Mouse (Mus musculus) spleen, postnatal 10 days (tissue): ENCODE measurements at regions not wholly inside any gene's neighbourhood (a gene's known extent, or its start where the extent isn't known, plus 50 kb on each side); places are given as distances from the start of the nearest gene placed in this dataset.
"Not testable (repeated sequence)": the region's sequence is repeated elsewhere in the genome, so short reads cannot be mapped to it uniquely, and the experiment has no call there.

ENCODE experiments used
- DNase-seq, 2 experiments: peaks; one replicate each; pipeline ENCODE4 v3.0.0; 2021 to 2022; ENCODE audit warnings: low spot score in 2 of 2

DNA sequence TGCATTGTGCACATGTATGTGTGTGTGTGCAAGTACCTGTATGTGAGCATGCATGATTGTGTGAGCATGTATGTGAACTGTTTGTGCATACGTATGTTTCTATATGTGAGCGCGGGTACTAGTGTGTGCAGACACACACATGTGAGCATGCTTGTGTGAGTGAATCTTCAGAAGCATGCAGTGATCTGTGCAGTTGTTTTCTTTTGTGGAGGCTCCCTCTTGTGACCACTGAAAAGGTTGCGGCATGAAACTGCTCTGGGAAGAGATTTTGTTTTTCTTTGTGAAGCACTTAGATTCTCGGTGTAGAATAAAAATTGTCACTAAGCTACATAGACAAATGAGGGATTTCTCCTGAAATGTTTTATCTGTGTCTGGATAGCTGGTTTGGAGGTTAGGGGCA lies 189.2 kb upstream of the Rapgef5 start:
- not testable (repeated sequence) for DNase-seq

DNA sequence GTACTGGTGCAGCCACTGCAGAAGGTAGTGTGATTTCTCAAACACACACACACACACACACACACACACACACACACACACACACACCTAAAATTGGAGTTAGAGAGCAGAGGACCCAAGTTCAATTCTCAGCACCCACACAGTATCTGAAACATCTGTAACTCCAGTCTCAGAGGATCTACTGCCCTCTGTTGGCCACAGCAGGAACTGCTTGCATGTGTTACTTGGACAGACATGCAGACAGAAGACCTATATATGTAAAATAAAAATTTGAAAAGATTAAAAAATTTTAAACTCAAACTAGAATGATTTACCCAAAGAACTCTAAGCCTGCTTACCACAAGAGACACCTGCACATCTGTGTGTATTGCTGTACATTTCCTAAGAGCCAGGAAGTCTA lies 185.9 kb upstream of the Rapgef5 start:
- DNase-seq: peak in 1 of 2 experiments; percentile 25

DNA sequence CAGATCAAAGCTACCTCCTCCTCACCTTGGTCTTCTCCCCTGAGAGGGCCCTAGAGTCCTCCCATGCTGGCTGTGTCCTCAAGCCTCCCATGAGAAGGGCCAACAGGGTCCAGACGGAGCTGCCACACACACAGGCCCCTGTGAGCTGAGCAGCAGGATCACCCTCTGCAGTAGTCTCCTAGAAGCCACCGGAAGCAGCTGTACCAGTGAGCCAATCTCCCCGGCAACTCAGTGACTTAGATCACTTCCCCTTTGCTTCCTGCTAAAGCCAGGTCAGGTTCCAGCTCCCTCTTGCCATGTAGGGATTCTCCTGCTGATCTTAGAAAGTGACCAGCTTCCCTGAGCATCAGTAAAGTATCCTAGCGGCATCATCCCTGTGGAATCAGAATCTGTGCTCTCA lies 179.4 kb upstream of the Rapgef5 start:
- no peak for DNase-seq

DNA sequence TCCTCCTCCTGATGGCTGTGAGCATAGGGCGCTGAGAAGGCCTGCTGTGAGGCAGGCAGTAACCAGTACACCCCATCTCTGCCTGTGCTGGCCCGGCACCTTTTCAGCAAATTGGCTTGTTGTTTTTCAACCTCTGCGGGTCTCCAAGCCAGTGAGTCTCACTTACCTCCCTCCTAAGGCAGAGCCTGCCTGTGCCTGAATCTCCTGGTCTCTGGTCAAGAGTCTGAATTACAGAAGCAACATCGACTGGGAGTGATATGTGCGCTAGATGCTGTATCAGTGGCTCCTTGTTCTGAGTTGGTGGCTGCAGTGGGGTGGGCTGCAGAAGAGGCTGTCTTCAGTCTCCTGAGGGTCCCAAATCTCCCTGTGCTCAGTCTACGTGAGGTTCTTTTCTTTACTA lies 174.0 kb upstream of the Rapgef5 start:
- DNase-seq: no peak

DNA sequence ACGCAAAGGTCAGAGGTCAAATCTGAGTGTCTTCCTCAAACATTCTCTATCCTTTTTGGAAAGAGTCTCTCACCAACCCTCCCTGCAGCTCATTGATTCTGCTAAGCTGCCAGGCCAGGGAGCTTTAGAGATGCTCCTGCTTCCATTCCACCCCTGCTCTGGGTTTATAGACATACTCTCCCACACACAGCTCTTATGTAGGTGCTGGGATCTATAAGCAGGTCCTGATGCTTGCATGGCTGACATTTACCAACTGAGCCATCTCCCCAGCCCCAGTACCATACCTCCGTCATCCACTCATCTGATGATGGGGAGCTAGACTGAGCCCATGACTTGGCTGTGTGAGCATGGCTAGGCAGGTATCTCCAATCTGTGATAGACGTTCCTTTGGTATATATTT lies 173.2 kb upstream of the Rapgef5 start:
- no peak for DNase-seq

DNA sequence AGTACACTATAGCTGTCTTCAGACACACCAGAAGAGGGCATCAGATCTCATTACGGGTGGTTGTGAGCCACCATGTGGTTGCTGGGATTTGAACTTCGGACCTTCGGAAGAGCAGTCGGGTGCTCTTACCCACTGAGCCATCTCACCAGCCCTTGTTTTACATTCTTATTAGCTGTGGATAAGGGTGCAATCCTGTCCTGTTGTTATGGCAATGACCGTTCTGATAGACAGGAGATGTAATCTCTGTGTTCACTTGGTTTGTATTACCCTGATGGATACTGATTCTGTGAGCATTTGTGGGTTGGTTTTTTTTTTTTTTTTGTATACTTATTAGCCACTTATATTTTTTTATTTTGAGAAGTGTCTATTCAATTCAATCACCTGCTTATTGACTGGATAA lies 172.7 kb upstream of the Rapgef5 start:
- not testable (repeated sequence) for DNase-seq

DNA sequence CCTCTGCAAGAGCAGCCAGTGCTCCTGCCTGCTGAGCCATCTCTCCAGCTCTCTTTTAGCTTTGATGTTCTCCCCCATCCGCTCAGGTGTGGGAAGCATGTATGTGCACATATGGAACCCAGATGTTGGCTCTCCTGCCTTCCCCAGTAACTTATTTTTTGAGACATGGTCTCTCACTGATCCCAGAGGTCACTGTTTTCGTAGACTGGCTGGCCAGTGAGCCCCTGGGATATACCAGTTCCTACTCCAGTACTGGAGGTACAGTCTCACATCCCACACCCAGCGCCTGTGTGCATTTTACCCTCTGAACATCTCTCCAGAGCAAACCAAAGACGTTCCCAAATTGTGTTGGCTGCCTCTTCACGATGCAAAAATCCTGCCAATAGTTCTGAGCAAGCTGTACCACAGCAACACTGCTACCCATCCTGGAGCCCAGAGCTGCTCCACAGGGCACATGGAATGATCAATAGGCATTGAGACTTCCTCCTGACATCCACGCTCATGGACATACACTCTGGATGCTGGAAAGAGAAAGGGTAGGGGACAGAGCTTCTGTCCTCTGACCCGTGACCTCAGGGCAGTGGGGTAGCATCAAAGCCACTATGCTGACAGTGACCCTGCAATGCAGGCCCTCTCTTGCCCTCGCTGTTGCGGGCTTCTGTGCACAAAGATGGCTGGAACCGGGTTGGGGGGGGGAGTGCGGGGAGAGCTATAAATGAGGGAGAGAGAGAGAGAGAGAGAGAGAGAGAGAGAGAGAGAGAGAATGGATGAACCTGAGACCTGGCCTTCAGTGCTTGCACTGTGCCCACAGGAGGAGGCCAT lies 171.8 kb upstream of the Rapgef5 start:
- DNase-seq: no peak

DNA sequence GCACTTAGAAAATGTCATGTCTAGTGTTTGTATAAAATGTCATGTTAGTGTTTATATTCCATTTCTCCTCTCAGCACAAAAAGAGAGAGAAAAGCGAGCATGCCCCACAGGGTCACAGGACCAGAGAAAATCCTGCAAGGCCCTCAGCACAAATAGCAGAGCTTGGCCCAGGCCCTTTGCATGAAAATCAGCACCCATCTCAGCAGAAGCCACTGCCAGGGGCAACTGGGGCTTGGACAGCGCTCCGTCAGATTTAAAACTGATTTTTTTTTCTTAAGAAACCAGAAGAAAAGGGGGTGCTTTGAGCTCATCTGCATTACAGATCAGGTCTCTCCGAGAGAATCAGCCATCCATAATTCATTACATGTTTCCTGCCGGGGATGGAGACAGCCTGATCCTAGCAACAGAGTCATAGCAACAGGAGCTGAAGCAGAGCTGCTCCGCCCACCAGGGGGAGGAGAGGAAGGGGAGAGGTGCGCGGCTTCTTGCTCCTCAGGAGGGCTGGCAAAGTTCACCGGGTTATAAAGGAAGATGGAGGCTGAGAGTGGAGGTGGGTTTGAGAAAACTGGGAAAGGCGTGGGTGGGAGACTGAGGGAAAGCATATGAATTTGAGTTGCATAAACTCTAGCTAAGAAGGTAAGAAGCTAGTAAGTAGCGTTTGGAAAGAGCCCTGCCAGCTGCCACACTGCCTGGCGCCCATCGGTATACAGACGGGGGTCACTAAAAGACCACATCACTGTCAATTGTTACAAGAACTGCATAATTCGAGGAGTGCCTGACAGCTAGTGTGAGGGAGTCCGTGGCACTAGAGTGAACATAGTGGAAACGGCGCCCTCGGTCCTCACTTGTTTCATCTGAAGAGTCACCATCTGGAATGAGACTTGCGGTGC lies 170.9 kb upstream of the Rapgef5 start:
- DNase-seq: no peak

DNA sequence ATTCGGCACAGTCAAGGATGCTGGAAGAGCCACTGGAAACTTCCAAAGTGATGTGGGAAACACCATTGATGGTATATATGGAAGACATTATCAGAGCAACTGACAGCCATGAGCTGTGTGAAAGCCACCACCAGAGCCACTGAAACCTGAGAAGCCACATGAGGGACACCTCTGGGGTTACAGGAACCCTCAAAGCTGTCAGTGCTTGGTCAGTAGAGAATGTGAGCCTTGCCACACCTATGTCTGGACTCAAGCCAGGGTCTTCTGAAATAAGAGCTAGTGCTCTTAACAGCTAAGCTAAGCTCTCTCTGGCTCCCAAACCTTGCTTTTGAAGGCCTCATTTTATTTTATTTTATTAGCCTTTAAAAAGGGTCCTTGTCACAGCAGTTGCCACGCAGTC lies 170.2 kb upstream of the Rapgef5 start:
- DNase-seq: no peak

DNA sequence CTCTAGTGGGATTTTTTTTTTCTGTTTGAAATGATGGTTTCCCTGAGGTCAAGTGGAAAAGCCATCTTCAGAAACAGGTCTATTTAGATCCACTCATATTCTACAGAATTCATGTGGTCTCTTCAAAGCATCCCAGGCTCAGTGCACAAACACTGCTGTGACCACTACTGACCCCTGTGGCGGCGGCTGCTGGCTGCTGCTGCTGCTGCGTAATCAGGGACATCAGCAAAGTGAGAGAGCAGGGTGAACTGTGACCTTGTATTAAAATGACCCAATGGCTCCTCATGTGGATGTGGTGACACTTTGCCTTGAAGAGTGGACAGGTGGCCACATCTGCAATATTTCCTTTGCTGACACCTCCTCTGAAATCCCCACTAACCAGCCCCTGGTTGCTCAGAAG lies 169.1 kb upstream of the Rapgef5 start:
- DNase-seq: no peak

DNA sequence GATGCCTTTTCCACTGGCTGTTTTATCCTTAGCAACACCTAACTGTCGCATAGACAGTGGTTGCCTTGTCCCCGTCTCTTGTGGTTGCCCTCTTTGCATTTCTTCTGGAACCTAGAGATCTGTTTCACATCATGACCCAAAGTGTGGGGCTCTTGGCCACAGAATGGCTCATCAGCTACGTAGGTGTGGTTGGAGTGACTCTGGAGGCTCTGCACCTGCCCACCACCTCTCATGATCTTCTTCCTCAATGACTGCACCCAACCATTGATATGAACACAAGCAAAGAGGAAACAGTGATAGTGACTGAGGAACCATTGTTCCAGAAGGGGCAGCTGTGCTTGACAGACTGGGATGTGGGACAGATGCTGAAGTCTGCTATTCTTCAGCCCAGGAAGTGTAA lies 167.8 kb upstream of the Rapgef5 start:
- DNase-seq: no peak

DNA sequence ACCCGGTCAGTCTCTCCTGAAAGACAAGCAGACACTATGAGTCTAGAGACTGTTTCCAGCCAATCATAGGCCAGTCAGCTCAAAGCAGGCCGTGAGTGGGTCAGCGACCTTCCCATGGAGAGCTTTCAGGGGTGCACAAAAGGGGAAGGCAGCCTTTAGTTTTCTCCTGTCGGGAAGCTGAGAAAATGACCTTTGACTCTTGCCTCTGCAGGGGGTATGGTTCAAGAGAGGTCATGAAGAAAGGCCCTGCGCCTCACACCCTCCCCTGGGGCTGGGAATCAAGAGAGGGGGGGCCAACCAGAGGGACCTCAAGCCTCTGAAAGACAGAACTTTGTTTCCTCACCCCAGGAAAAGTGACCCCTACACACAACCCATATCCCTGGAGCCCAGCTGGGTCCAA lies 164.4 kb upstream of the Rapgef5 start:
- DNase-seq: no peak

DNA sequence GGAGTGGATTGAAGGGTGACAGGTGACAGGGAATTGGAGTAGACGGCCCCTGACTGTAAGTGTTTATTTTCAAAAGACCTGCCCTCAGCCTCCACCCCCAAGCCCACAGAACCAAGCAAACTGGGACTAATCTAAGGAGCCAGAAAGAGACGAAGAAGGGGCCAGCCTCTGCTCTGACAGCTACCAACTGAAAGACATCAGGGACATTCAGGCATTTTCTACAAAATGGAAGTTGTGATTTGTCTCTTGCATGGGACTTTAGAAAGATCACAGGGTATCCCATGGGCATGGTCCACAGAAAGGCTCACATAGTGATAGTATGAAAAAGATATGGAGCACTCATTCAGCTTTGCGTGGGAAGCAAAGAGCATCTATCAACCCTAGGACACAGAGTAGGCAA lies 163.8 kb upstream of the Rapgef5 start:
- no peak for DNase-seq

DNA sequence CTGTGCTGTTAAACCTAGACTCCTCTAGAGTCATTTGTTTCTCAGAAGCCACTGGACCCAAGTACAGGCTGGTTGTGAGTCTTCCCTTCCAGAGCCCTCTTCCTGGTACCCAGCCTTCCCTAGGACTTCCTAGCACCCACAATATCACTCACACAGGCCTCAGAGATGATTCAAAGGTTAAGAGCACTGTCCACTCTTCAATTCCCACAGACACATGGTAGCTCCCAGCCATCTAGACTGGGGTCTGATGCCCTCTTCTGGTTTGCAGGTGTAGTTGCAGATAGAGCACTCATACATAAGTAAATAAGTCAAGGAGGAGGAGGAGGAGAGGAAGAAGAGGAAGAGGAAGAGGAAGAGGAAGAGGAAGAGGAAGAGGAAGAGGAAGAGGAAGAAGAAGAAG lies 163.3 kb upstream of the Rapgef5 start:
- DNase-seq: no peak

DNA sequence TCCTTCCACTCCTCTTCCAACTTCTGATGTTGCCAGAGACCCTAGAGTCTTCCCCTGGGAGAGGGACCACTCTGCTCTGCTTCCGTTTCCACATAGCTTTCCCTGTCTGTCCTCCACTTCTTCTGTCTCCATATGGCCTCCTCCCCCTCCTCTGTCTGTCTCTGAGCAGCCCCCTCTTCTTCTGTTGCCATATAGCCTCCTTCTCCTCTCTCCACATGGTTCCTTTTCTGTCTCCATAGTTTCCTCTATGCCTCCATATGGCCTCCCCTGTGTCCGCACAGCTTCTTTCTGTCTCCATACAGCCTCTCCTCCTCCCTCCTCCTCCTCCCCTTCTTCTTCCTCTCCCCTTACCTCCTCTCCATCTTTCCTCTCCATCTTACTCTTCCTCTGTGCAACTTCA lies 158.5 kb upstream of the Rapgef5 start:
- no peak for DNase-seq

DNA sequence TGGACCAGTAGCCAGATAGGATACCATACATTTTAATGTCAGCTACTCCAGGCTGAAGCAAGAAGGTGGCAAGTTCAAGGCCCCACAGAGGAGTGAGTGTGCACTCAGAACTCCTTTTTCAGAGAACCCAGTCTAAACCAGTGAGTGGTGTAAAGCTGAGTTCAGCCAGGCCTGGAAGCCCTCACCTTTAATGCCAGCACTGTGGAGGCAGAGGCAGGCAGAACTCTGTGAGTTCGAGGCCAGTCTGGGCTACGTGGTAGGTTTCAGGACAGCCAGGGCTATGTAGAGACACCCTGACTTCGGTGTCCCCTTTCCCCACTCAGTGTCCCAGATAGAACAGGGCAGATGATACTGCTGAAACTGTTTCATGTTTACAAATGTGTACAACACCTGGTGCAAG lies 157.4 kb upstream of the Rapgef5 start:
- no peak for DNase-seq

DNA sequence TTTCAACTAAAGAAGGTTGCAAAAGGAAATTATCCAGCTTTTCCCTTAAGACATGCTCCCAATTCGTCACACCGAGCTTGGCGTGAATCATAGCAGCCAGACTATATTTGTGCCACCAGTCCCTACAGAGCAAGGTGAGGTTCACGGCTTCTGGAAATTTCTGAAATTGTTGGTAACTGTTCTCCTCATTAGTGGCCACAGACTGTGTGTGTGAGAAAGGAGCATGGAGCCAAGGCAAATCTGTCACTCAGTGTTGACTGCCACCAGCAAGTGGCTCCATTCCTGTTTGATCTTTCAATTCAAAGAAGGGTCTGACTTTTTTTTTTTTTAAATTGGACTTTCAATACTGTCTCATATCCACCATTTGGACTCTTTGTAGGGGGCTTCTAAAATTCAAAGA lies 156.1 kb upstream of the Rapgef5 start:
- no peak for DNase-seq

DNA sequence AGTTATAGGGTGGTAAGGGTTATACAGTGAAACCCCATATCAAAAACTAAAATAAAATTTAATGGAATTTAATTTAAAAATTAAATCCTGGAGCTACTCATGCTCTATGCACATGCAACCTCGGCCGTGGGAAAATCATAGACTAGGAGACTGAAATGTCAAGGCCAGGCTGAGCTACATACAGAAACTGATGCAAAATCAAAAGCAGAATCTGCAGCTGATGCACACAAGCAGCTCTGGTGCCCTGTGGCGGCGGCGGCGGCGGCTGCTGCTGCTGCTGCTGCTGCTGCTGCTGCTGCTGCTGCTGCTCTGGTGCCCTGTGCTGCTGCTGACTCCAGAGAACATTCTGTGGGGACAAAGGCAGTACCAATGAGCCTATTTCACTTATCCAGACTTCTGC lies 154.5 kb upstream of the Rapgef5 start:
- no peak for DNase-seq

DNA sequence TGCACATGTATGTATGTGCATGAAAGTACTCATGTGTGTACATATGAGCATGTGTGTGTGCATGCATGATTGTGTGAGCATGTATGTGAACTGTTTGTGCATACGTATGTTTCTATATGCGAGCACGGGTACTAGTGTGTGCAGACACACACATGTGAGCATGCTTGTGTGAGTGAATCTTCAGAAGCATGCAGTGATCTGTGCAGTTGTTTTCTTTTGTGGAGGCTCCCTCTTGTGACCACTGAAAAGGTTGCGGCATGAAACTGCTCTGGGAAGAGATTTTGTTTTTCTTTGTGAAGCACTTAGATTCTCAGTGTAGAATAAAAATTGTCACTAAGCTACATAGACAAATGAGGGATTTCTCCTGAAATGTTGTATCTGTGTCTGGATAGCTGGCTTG lies 152.8 kb upstream of the Rapgef5 start:
- not testable (repeated sequence) for DNase-seq

DNA sequence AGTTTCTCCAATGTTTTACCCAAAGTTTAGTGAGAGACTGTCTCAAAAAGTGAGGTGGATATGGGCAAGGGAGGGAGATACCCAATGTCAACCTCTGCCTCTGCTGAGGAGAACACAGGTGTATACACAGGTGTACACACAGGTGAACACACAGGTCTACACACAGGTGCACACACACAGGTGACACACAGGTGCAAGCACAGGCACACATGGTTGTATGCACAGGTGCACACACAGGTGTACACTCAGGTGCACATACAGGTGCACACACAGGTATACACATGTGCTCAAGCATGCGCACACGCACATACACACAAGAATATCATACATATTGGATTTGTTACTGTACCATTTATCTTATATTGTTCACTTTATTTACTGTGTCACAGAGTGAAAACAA lies 151.1 kb upstream of the Rapgef5 start:
- DNase-seq: no peak

DNA sequence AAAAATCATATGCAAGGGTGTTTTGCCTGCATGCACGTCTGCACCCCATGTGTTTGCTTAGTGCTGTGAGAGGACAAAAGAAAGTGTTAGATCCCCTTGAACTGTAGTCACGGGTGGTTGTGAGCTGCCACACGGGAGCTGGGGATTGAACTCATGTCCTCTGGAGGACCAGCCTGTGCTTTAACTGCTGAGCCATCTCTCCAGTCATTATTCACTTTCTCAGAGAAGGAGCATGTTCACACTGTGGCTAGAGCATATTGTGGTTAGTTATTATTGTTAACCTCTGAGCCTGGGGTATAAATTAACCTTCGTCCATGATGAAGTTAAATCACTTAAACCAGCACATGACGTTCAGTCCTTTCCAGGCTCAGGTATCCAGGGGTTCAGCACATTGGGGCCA lies 150.4 kb upstream of the Rapgef5 start:
- DNase-seq: no peak

DNA sequence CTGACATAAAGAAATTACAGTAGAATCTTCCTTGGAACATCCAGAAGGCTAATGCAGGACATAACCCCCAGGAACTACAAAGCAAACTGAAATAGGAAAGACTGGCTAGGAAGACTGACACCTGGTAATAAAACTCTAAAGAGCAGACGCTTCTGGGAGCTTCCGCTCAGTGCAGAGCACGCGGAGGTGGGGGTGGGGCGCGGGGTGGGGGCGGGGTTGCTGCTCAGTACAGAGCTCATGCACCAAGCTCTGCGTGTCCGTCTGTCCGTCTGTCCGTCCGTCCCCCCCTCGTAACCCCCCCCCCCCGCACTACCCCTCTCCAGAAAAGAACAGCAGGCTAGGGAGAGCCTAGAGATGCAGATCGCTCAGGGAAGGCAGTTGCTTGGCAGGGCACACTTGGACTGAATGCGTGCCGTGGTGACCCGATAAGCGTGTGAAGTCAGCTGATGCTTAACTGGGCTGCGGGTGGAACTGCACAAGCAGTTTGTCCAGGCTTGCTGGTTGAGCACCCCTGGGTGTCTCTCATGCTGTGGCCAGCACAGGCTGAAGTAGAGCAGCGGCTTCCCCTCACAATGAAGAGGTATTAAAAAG lies 137.9 kb upstream of the Rapgef5 start:
- DNase-seq: no peak
